ENCODE assay signal across 18 mouse cellular contexts in genomic region chr11:106642966-106643637, GRCm38 (mm10). TPM values are rescaled to one million over a fixed set of nuclear protein-coding genes. Genes with fewer than 3 reads are reported as not detected.
DNase-seq lines count a peak whose midpoint lies in the region; ATAC-seq and TF ChIP-seq lines count a peak whose summit lies in the region.
"Had no signal": no experiment of that assay in that cellular context is flagged by ENCODE, and none has a peak within 500 bp of the region (broad histone marks: within the 10 kb centered on the region; RNA-seq: fewer than 3 reads in every experiment).

No protein-coding gene starts in this region.

- 67% methylated on average over 8 of the region's 8 CpGs for WGBS in liver, embryonic 13.5 days (ENCODE audit: insufficient replicate concordance)
- WGBS in liver, embryonic 14.5 days (ENCODE audit: insufficient replicate concordance): 59% methylated on average over 8 of the region's 8 CpGs
- 61% methylated on average over 8 of the region's 8 CpGs for WGBS in stomach, embryonic 16.5 days
- WGBS in heart, embryonic 12.5 days: 75% methylated on average over 8 of the region's 8 CpGs

- no peak overlapping the region for H3K9ac ChIP-seq in liver, embryonic 13.5 days
- H3K9ac ChIP-seq in liver, embryonic 14.5 days (replicated peaks): no peak overlapping the region
- no peak overlapping the region for H3K9ac ChIP-seq in stomach, embryonic 16.5 days (ENCODE audit: low read length)
- H3K9ac ChIP-seq in heart, embryonic 12.5 days: no peak overlapping the region
- H3K9ac ChIP-seq: forebrain, embryonic 13.5 days; heart, embryonic 15.5 days; hindbrain, embryonic 13.5 days had no signal

- H3K27me3 ChIP-seq in liver, embryonic 13.5 days: no peaks in the 10 kb centered on the region
- no peaks in the 10 kb centered on the region for H3K27me3 ChIP-seq in liver, embryonic 14.5 days (ENCODE audit: control insufficient read depth, insufficient read depth, low read length)
- no peaks in the 10 kb centered on the region for H3K27me3 ChIP-seq in stomach, embryonic 16.5 days (ENCODE audit: control insufficient read depth, insufficient read depth, low read length)
- no peaks in the 10 kb centered on the region for H3K27me3 ChIP-seq in heart, embryonic 12.5 days (replicated peaks)
- H3K27me3 ChIP-seq: forebrain, embryonic 13.5 days; heart, embryonic 15.5 days had no signal

- TF ChIP-seq EP300 in liver, embryonic 14.5 days (IDR thresholded peaks at IDR 0.05; ENCODE audit: low read depth): no peak

- no peaks in the 10 kb centered on the region for H3K36me3 ChIP-seq in liver, embryonic 13.5 days
- H3K36me3 ChIP-seq in liver, embryonic 14.5 days (replicated peaks; ENCODE audit: control insufficient read depth, insufficient read depth, low read depth): no peaks in the 10 kb centered on the region
- H3K36me3 ChIP-seq in stomach, embryonic 16.5 days (ENCODE audit: control insufficient read depth, insufficient read depth, low read length): no peaks in the 10 kb centered on the region
- H3K36me3 ChIP-seq in heart, embryonic 12.5 days: no peaks in the 10 kb centered on the region
- H3K36me3 ChIP-seq: embryonic facial prominence, embryonic 10.5 days; heart, embryonic 10.5 days; heart, embryonic 15.5 days; hindbrain, embryonic 13.5 days had no signal

- ATAC-seq in liver, embryonic 13.5 days (ENCODE audit: low read depth): peak; percentile 56
- ATAC-seq in liver, embryonic 14.5 days (ENCODE audit: insufficient read depth): 0 out of 2 replicates have a peak, but pooled peaks have one; percentile 31
- ATAC-seq in stomach, embryonic 16.5 days (ENCODE audit: insufficient read depth, low FRiP score): no peak
- ATAC-seq in heart, embryonic 12.5 days (ENCODE audit: insufficient number of reproducible peaks, low FRiP score): no peak
- ATAC-seq: forebrain, embryonic 13.5 days had no signal

- H3K4me3 ChIP-seq in liver, embryonic 13.5 days (replicated peaks): no peak overlapping the region
- no peak overlapping the region for H3K4me3 ChIP-seq in liver, embryonic 14.5 days (ENCODE audit: insufficient read depth in 1 of 2, low read depth in 2 of 2, low read length in 2 of 2)
- no peak overlapping the region for H3K4me3 ChIP-seq in stomach, embryonic 16.5 days (replicated peaks; ENCODE audit: low read length)
- no peak overlapping the region for H3K4me3 ChIP-seq in heart, embryonic 12.5 days
- H3K4me3 ChIP-seq: embryonic facial prominence, embryonic 10.5 days; forebrain, embryonic 13.5 days; heart, embryonic 10.5 days; heart, embryonic 15.5 days; hindbrain, embryonic 13.5 days had no signal

- no peak overlapping the region; the same call in 1 of the 2 replicates for H3K27ac ChIP-seq in liver, embryonic 13.5 days
- H3K27ac ChIP-seq in liver, embryonic 14.5 days: no peak overlapping the region
- H3K27ac ChIP-seq in stomach, embryonic 16.5 days (ENCODE audit: low read length): peak overlapping the region; percentile 80
- no peak overlapping the region for H3K27ac ChIP-seq in heart, embryonic 12.5 days (ENCODE audit: poor library complexity, severe bottlenecking)
- H3K27ac ChIP-seq: embryonic facial prominence, embryonic 10.5 days; forebrain, embryonic 13.5 days; heart, embryonic 10.5 days; heart, embryonic 15.5 days; hindbrain, embryonic 13.5 days had no signal

- peaks cover 23% of the 10 kb centered on the region for H3K4me1 ChIP-seq in liver, embryonic 13.5 days (replicated peaks)
- peaks cover 0 to 7% of the 10 kb centered on the region in 2 experiments; a peak in 2 of 4 replicates for H3K4me1 ChIP-seq in liver, embryonic 14.5 days (replicated peaks; ENCODE audit: control insufficient read depth in 2 of 2, insufficient read depth in 2 of 2, low read length in 1 of 2)
- H3K4me1 ChIP-seq in stomach, embryonic 16.5 days (ENCODE audit: control insufficient read depth, insufficient read depth, low read length): peaks cover 17% of the 10 kb centered on the region
- H3K4me1 ChIP-seq in heart, embryonic 12.5 days (replicated peaks): peaks cover 21% of the 10 kb centered on the region

- H3K9me3 ChIP-seq in liver, embryonic 13.5 days (replicated peaks): no peaks in the 10 kb centered on the region
- no peaks in the 10 kb centered on the region for H3K9me3 ChIP-seq in liver, embryonic 14.5 days (ENCODE audit: control insufficient read depth, low read length)
- 0 out of 2 replicates have a peak, but pooled peaks cover 3% of the 10 kb centered on the region for H3K9me3 ChIP-seq in stomach, embryonic 16.5 days (replicated peaks; ENCODE audit: control insufficient read depth, low read length)
- H3K9me3 ChIP-seq in heart, embryonic 12.5 days (replicated peaks): no peaks in the 10 kb centered on the region
- H3K9me3 ChIP-seq: embryonic facial prominence, embryonic 10.5 days; forebrain, embryonic 13.5 days; heart, embryonic 10.5 days; heart, embryonic 15.5 days; hindbrain, embryonic 13.5 days had no signal

- DNase-seq in liver, embryonic 13.5 days: no peak
- no peak for DNase-seq in liver
- DNase-seq in liver, embryonic 14.5 days (ENCODE audit: low read depth in 3 of 3, low spot score in 3 of 3): no peak
- DNase-seq in lung, postnatal 10 days: no peak
- DNase-seq: adrenal gland, adult 2 months; adrenal gland, postnatal 36 days; cerebellum, adult 2 months; cerebellum, postnatal 10 days; gastrocnemius, postnatal 36 days; heart, adult 11 months; heart, postnatal 14 days had no signal

- TF ChIP-seq CTCF in liver, embryonic 14.5 days (IDR thresholded peaks at IDR 0.05; ENCODE audit: low read depth): no peak

- H3K4me2 ChIP-seq in liver, embryonic 13.5 days: no peak overlapping the region
- H3K4me2 ChIP-seq in liver, embryonic 14.5 days (ENCODE audit: low read depth): no peak overlapping the region
- H3K4me2 ChIP-seq in stomach, embryonic 16.5 days (ENCODE audit: low read depth, low read length): no peak overlapping the region
- H3K4me2 ChIP-seq in heart, embryonic 12.5 days: no peak overlapping the region
- H3K4me2 ChIP-seq: forebrain, embryonic 13.5 days; heart, embryonic 15.5 days; hindbrain, embryonic 13.5 days had no signal

RNA-seq across cellular contexts. Expression of gene Tex2, which starts 29.9 kb away (rescaled TPM):
- 7.5 and 9.8 TPM in 2 replicates for polyA plus RNA-seq in liver, embryonic 13.5 days (2015; fragmentation: Nextera tagmentation; extraction: Ambion mirVana)
- 5.2 and 5.9 TPM in 2 replicates for polyA plus RNA-seq in liver, embryonic 14.5 days (2012; rRNA removed)
- 7.9 and 9.3 TPM in 2 replicates for polyA plus RNA-seq in liver, embryonic 14.5 days (2014; fragmentation: Nextera tagmentation; extraction: Ambion mirVana)
- polyA plus RNA-seq in stomach, embryonic 16.5 days (2015; fragmentation: Nextera tagmentation; extraction: Ambion mirVana): 13.1 and 15.2 TPM in 2 replicates
- polyA plus RNA-seq in heart, embryonic 12.5 days (2016; fragmentation: Nextera tagmentation; extraction: Ambion mirVana): 19.8 and 20.2 TPM in 2 replicates

Comparison
In these comparisons a context has a peak if more than half of its experiments do, and no peak if none do; other contexts are left out.
1. ATAC-seq: peak in liver, embryonic 13.5 days (single experiment) and liver, embryonic 14.5 days (single experiment); none in stomach, embryonic 16.5 days (single experiment) and heart, embryonic 12.5 days (single experiment).